Mouse (Mus musculus) mesoderm, embryonic 11.5 days (tissue): Measurements from ENCODE around the gene Kbtbd13.
"Not testable (repeated sequence)": the region's sequence is repeated elsewhere in the genome, so short reads cannot be mapped to it uniquely, and the experiment has no call there.

Experiments used
- DNase-seq: peaks from one replicate; pipeline ENCODE4 v3.0.0-alpha.2; 2012; ENCODE audit warnings: low read depth, low spot score

The Kbtbd13 gene

DNA sequence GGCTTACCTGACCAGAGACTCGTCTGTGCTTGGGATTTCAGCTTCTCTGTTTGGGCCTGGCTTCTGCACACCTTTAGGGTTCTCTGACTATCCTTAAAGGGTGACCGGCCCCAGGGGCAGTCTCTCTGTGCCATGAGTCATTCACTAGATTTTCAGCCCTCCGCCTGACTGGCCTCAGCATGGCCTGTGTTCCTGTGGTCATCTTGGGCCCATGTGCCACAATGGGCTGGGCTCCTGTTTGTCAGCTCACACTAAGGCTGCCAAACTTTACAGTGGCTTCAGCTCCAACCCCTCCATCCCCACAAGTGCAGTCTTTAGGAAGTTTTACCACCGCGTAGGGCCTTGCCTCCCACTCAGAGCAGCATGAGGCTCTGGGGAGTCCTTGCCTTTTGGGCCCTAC, 38.2 kb downstream of the Kbtbd13 start:
- no peak for DNase-seq

DNA sequence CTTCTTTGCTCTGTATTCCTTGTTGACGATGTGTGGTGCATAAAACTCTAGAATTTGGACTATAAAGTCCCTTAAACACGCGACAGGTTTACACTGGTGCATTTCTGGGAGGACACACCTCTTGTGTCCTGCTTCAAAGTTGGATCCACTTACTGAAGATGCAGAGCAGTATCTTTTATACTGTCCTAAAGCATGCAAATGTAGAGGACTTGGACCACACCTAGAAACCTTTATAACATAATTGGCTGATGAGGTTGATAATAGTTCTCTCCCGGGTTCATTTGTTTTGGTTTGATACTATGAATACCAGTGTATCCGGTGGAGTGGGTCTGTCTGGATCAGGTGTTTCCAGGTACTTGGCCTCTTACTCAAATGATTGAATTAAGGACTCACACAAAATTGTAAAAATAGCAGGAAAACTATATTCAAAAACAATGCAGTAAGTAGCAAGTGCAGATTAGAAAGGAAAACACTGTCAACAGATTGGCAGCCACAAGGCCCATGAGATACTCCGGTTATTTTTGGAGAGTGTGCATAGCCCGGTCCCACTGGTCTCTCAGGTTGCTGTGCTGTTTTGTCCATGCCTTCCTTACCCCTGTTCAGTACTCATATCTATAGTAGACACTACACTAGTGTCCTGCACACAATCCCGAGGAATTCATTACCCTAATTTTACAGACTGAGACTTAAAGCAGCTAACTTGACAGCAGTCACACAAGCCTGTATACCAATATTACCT, 44.2 kb downstream of the Kbtbd13 start:
- DNase-seq: no peak

DNA sequence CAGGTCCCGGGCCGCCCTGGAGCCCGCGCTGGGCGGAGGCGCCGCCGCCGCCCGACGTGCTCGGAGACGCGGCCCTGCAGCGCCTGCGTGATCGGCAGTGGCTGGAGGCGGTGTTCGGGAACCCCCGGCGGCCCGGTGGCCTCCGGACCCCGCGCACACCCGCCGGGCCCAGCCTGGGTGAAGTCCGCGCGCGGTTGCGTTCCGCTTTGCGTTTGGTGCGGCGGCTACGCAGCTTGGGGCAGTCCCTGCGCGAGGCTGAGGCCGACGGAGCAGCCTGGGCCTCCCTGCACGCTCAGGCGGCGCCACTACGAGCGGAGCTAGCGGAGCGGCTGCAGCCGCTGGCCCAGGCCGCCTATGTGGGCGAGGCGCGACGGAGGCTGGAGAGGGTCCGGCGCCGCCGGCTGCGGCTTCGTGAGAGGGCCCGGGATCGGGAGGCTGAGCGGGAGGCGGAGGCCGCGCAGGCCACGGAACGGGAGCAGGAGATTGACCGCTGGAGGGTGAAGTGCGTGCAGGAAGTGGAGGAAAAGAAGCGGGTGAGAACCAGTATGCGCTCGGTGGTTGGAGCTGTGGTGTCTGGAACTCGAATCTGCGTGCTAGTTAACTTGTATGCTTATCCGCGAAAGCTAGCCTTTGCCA, 44.9 kb downstream of the Kbtbd13 start:
- DNase-seq: peak; percentile 44

- peak; percentile 97 for DNase-seq
Measured at GRCm38 (mm10) chr9:65345854-65346475, 45.5 kb downstream of the Kbtbd13 start, which contains the start of gene Pdcd7. TSS of gene Pdcd7 (plus strand) at chr9:65346104.

DNA sequence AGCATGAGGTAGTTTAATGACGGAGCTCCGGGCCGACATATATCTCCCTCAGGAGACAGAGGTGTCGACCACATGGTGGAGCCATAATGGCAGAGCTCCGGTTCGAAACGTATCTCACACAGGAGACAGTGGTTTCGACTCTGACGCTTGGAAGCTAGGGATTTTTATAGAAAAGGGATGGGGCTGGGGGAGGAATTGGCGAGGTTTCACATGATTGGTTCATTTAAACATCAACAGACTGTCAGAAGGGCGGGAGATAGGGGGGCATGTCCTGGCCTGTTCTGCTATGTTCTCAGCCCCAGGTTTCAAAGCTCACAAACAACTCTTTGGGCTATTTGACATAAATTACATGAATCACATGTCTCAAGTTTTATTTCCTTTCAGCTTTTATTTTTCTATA, 46.0 kb downstream of the Kbtbd13 start:
- DNase-seq: not testable (repeated sequence)

DNA sequence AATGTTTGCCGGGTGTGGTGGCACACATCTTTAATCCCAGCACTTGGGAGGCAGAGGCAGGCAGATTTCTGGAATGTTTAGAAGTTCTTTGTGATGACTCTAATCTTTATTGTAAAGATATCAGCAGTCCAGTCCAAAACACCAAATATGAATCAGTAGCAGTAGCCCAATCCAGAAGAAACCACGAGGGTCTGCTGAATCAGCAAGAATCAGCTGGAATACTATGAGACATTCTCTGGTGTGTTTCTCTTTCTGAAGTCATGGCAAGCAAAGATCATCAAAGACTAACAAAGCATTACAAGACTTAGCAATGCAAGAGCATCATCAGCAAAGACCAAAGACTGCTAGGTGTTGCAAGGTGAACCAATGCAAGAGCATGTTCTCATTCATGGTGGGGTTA, 51.0 kb downstream of the Kbtbd13 start:
- no peak for DNase-seq

DNA sequence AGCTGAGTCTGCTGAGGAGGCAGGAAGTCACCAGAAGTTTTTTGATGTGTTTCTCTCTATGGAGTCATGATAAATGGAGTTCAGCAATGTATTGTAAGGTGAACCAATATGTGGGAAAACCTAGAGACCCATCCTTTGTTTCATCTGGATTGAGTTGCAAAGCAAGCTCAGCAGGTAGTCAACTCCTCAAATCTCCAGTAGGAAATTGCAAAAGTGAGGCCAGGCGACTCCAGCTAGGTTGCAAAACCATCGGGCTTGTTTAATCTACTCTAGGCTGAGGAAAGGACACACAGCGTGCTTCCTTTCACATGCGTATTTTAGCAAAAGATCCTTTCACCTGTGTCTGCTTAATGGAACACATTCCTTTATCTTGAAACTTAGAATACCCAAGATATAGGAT, 52.3 kb downstream of the Kbtbd13 start:
- DNase-seq: no peak
